Mouse (Mus musculus): ENCODE results near the gene Six1.

Gene Six1

DNA sequence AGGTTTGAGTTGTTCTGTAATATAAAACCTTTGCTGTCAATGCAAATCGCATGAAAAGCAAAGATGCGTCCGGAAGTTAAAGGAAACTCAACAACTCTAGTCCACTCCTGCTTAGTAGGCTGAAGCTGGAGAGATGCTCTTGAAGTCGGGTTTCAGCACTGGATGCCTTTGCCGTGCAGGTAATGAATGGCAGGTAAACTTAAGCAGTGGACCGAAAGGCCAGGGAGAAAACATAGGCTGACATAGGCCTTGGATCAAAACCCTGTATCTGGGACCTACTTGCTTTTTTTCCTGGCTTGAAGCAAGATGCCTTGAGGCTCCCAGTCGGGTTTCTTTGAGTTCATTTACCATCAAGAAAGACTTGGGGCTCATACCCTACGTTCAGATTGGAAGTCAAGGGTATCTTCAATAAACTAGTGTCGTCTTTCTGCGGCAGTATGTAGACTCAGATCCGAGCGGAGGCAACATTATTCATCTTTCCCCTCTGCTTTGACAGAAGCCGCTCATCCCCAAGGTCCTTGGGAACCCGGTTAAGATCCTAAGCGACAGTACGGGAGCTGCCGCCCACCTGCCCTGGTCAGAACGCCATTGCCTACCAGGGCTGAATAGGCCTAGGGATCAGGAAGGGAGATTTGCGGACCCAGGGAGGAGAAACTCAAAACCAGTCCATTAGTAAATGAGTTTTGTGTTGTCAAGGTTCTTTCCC lies 4.0 kb downstream of the Six1 start:
- peak in 1 of 2 experiments; percentile 8 for DNase-seq

DNA sequence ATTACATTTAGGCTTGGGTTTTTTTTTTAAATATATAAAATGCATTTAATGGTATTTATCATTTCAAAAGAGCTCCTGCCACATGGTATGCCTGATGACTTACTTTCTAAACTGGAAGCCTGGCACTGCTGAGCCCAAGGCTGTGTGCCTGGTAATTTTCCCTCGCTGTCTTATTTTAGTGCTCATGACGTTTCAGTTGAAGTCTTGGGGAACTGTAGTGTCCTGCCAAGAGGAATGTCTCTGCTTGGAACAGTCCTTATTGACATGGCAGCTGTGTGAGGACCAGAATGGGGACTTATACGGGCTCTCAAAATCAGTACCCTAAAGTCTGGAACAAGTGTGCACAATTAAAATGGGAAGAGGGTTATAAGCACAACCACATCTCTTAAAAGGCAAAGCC lies 5.2 kb downstream of the Six1 start:
- no peak for DNase-seq

DNA sequence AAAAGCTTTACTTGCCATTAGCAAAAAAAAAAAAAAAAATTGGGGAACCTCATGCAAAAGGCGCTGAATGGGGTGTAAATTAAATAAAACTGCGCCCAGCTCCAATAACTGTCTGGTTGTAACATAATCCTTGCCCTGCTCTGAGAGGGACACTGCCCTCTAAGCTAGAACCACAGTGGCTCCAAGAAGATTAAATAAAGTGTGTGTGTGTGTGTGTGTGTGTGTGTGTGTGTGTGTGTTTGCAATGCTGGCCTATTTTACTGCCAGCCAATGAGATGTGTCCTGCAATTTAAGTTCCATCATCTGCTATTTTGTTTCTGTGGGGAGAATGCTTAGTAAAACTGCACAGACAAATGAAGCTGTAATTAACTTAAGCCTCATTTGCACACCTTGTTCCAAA lies 6.1 kb downstream of the Six1 start:
- DNase-seq, result no peak

DNA sequence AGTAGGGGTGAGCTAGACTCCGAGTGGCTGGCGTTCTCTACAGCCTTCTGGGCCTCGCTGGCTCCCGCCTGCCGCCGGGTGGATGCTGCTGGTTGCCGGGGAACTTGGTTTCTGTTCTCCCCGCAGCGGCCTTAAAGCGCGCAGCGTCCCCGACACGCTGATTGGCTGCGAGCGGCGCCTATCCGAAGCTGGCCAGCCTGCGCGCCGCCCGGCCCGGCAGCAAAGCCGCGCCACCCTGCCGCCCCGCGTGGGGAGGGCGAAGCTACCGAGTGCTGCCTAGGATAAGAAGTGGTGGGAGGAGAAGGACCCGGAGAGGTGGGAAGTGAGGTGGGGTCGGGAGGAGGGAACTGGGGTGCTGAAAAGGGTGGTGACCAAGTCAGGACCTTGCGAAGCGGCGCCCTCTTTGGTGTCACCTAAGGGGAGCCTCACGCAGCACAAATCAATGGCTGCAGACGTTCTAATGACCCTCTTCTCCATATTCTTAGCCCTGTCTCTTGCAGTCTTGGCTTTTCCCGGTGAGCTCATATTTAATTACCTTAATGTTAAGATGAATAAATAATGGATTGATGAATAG lies 7.0 kb downstream of the Six1 start:
- DNase-seq, result peak; percentile 80 to 89

DNA sequence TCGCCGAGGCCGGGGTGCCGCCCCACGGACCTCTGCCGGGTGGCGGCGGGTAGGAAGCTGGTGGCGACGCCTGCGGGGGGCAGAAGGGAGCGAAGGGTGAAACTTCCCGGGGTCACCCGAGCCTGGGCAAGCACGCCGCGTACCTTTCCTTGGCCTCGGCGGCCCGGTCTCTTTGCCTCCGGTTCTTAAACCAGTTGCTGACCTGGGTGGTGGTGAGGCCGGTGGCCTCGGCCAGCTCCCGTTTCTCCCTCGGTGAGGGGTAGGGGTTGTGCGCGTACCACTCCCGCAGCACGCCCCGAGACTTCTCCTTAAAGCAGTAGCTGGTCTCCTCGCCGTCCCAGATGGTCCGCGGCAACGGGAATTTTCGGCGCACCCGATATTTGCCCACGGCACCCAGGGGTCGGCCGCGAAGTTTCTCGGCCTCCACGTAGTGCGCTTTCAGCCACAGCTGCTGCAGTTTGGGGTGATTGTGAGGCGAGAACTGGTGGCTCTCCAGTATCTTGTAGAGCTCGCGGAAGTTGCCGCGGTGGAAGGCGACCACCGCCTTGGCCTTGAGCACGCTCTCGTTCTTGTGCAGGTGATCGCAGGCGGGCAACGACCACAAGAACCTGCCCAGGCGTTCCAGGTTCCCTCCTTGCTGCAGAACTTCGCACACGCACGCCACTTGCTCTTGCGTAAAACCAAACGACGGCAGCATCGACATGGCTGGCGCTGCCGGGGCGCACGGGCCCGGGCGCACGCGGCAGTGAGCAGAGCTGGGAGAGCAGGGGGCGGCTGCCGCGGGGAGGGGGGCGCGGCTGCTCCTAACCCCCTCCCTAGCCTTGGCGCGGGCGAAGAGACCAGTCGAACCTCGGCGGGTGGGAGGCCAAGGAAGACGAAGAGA lies 7.7 kb downstream of the Six1 start:
- peak; percentile 28 to 46 for DNase-seq

DNA sequence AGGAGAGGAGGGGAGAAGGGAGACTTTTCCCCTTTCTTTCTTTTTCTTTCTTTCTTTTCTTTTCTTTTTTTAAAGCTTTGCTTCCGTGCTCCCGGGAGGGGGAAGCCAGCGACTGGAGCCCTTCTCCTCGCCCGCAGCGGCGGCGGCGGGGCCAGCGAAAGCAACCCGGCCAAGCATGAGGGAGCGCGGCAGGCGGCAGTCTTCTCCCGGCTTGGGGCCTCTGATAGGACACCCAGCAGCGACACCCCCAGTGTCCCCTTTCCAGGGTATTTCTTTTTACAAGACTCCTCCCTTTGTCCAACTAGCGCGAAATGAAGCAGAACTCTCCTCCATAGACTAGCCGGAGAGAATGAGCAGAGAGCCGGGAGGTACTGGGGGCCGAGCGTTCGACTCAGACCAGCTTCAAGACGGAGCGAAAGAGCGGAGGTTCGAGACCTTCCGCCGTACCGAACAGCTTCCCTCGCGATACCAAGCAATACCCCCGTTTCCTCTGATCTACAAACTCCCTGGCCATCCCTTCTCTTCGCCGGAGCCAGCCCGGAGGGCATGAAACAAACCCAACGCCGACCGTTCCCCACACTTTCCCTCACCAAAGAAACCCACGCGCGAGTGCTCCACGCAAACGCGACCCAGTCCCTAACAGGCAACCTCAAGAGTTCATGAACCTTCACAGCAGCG lies 8.5 kb downstream of the Six1 start:
- peak; percentile 68 to 75 for DNase-seq

DNA sequence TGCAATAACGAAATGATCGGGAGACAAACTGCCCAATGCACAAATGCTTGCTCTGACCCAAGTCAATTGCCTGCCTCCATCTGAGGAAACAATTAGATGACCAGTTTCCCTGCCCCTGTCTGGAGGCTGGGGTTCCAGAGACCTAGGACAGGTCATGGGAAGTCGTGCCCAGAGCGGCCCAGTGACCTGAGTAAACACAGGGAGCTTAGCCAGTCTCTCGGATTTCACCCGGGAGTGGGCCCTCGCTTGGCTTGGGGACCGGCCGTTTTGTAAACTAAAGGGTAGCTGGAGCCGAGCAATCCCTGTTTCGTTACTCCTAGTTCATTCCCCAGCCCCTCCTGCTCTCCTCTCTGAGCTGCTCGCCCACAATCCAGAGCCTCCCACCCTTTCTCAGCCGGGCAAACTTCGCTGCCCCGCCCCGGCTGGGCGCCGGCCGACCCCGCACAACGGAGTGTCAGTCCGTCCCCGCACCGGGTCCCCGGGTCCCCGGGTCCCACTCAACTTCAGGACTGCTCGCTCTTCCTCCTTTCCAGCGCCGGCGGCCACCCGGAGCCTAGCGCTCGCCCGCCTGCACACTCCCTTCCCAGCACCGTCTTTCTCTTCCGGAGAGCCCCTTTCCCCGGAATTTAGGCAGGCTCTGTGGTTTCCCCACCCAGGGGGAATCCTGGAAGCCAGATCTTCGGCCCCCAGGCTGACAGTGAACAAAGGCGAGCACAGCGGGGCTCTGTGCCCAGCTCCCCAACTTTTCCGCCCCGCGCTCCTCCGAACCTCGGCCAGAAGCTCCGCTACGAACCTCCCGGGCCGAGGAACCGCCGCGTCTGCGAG lies 9.3 kb downstream of the Six1 start:
- DNase-seq, result peak; percentile 59 to 74

DNA sequence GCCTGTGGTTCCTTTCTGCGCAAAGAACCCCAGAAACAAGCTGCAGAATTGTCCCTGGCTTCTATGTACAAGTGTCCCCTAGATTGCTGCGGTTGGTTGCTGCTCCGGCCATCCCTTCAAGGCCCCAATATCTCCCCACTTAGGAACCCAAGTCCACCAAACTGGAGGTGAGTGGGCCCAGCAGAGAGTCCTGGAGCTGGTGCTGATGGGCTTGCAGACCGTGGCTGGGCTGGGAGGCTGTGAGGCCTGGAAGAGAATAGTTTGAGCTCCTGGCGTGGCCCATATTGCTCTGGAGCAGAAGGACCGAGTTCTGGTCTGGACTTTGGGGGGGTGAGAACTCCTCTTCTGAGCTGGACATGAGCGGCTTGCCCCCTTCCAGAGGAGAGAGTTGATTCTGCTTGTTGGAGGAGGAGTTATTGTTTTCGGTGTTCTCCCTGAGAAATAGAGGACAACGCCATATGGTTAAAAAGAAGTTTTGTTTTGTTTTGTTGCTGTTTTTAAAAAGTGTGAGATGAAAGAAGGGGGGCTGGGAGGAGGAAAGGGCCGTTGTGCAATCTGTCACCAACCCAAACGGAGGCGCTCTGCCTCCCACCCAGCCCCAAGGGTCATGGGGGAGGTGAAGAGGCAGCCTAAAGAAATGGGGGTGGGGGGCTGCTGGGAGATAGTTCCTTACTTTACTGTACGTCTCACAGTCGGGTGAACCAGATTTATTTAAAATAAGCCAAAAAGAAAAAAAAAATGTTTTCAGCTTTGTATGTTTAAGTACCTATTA lies 10.1 kb downstream of the Six1 start:
- peak; percentile 19 to 49 for DNase-seq

DNA sequence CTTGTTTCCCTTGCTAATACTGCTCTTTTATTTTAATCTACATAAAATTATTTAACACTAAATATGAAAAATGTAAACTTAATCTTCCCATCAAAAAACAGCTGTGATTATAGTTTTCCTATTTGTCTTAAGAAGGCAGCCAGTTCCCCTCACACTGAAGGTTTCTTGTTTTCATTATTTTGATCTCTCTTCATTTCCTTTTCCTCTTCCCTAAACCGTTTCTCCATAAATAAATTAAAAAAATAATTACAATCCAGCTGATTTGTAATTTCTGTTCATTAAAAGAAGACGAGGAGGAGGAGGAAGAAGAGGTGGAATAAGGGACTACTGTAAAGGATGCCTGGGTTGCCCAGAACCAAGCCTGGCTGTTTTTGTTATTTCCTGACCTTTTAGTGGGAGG lies 10.8 kb downstream of the Six1 start:
- DNase-seq, result no peak

DNA sequence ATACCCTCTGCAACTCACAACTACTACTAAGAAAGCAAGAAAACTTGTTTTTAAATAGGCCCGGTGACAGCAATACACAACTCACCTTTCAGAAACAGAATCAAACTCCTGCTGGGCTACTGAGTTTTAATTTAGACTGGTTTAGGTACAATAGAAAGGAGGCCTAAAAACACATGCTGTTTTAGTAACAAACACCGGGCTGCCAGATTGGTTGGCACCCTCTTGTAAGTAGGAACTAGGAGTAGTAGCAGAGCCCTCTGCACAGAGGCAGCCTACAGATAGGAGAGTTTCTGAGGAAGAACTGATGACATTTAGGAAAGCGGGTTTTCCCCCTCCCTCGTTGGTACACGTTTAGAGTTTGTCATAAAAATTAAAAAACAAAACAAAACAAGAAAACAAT lies 11.3 kb downstream of the Six1 start:
- peak in 1 of 2 experiments; percentile 24 for DNase-seq

DNA sequence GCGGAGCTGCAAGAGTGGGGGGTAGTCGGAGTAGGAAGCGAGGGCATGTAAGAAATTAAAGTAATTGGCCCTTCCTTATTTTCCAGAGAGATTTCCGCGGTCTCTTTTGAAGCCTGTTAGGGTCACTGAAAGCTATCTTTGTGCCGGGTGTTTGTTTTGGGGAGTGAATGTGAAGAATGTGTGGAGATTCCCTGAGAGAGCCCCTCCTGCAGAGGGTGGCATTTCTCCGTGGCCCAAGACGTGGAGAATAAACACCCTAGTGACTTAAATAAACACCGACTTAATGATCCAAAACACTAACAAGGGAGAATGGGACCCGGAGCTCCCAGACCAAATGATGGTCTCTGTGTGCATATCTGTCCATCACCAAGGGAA lies 12.4 kb downstream of the Six1 start:
- DNase-seq, result peak in 1 of 2 experiments; percentile 19

DNA sequence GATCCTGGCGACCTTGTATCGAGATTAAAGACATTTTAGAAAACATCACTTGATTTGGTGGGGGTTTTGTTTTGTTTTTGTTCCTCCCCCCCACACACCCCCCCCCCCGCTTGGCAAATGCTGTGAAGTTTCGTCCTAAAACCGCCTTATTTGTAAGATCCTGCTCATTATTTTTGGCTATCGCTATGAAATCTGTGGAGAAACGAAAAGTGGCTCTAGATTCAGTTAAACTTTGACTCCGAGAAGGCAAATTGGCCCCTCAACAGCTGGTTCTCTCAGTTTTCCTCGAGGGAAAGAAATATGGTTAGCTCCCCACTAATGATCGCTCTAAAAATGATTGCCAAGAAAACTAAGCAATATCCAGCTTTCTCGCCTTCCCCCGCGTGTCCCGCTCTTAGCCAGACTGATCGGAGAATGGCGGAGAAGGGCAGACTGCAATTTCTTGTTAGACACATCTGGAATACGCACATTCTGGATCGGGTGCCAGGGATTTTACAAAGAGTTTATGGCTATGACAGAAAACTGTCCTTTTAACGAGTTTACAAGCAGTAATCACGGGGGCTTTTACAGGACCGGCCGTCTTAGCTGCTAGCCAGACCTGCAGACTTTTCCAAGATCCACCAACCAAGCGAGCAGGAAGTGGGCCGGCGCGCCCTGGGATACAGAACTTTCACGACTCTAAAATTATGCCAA lies 13.0 kb downstream of the Six1 start:
- DNase-seq, result peak; percentile 10 to 56

DNA sequence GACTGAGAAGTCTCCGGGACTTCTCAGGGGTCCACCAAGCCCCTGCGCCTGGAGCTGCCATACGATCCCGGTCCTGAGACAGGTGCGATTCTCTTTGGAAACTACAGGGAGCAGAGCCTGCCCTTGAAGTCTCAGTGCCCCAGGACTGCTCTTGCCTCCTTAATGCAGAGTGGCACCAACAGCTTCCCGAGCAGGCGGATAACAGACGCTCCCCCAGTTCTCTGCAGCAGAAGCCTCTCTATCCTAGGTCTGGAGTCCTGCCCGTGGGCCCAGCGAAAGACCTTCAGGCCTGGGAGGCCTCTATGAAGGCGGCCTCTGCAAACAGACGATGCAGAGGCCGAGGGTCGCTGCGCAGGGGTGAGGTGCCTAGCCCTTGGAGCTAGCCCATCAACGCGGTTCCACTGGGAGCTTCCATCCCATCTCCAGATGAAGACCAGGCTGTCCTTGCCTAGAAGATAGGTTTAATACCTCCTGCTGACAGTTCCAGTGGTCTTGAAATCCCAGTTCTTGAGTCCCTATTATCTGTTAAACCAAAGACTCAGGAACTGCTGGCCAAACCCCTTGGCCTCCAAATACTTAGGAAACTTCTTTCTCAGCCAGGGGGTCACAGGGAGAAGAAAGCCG lies 13.6 kb downstream of the Six1 start:
- peak; percentile 16 to 33 for DNase-seq

DNA sequence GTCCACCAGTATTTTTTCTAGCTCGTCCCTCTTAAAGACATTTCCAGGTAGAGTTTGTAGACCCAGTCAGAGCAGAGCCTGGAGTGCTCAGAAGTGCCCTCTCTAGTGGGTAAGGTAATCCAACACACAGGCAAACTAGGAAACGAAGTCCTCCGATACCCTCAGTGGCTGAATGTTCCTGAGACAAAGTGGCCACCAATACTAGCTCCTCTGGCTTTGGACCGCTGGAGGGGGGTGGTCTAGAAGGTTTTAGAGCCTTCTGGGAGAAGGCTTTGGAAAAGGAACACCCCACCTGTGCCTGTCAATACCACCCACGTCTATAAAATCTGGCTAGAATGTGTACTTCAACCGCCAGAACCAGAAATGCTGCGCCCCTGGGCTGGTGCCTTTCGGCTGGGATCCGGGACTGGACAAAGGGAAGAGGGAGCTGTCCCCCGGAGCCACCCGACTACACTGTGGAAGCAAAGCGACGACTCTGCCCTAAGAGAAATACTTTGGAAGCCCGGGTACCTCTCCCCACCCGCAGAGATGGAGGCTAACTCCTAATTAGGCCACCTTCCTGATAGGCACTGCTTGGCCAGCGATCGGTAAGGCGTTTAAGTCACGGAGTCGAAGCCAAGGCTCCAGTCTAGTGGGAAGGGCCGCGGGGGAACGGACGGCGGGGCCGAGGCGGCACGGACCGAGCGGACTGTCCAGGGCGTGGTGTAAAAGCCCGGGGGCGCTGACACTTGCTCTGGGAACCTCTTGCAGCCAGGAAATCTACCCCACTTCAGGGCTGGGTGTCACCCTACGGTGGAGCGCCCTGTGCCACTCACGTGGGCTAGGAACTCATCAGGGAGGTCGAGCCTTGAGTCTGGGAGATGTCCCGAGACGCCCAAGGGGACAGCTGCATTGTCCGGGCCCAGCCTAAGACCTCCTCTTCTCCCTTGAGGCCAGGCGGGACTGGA lies 14.4 kb downstream of the Six1 start:
- peak; percentile 12 to 32 for DNase-seq

DNA sequence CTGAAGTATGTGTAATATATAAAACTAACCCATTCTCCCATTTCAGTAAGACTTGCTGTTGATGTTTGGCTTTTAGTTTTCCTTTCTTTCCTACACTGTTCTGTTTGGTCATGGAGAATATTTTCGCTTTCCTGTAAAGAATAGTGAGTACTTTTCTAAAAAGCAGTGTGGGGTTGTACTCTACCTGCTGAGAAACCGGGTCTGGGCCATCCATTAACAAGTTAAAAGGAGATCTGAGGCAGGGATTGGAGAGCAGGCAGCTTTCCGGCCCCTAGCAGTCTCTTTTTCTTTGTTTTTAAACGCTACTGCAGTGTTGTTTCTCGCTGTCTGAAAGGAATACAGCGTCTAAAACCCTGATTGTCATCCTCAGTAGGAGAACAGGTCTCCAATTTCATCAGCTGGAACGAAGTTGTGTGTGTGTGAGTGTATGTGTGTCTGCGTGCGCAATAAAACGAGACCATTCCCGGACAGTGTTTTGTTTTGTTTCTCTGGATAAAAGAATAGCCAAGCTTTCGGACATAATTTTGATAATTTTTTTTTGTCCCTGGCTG lies 15.2 kb downstream of the Six1 start:
- DNase-seq, result peak in 1 of 2 experiments; percentile 28

DNA sequence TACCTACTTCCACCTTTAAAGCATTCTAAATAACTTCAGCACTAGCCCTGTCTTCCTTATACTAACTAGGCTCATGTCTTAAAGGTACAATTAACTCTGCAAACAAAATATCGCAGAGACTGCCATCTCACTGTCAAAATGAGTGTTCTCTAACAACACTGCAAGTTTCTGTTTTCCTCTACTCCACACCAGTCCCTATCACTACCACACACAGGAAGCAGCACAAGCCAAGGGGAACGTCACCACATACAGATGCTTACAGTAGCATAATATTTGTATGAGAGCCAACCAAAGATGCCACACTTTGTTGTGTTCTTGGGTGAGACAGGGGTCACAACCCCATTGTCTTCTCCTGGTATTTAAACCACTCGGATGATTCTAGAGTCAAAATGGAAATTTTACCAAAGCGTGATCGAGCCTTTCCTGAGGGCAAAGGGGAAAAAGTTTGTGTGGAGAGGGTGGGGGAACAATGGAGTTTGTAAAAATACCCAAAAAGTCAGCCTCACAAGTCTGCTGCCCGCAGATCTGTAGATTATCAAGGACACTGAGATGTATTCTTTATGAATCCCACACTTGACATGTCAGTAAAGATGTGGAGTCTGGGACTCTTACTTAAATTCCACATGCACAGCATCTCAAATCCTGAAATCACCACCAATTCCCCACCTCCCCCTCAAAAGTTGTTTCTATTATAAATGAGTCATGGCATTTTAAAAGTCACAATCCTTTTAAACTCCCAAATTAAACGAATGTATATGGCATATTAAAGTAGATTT lies 16.1 kb downstream of the Six1 start:
- DNase-seq, result no peak

DNA sequence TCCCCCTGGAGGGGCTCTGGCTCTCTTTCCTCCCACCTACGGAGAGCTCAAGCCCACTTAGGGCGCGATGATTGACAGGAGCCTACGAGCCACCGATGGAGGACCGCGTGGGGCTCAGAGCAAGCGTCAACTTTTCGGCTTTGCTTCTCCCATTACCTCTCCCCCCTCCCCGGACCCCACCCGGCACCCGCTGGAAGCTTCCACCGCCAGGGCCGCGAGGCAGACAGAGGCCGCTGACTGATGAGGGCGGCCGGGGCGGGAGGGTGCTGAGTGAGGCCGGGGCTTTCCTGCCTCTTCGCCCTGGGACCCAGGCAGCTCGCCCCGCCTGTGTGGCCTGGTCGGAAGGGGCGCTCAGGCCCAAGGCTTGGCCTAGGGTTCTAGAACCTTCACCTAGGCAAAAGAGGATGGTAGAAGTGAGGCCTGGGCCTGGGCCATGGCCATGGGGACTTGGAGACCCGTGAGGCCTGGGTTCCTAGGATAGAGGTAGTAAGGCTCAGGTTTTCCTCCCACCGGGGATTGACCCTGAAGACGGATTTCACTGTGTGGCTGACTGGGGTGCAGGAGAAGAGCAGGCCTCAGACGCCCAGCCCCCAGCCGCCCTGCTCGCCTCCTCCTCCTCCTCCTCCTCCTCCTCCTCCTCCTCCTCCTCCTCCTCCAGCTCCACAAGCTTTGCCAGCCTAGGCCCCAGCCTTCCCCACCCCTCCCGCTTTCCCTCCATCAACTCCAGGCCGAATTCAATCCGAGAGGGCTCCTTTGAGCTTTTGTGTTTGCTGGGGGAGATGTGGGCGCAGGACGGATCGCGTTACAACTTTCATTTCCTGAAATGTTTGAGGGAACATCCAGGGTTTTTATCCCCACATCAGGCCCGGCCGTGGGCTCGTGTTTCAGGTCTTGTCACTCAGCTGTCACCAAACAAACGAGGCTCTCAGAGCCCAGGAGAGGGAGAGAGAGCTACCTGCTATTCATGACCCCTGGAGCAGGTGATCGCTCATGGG lies 18.5 kb downstream of the Six1 start:
- DNase-seq, result peak; percentile 15 to 22
